Mouse (Mus musculus): ENCODE measurements around the gene Marc2.

The Marc2 gene

GRCm38 (mm10) chr1:184846092-184846750, at the start of gene Marc2:
Gene Marc2, minus strand, starts transcription at chr1:184846451.
- peak; percentile 8 for DNase-seq (ENCODE audit: low read depth, low spot score)

DNA sequence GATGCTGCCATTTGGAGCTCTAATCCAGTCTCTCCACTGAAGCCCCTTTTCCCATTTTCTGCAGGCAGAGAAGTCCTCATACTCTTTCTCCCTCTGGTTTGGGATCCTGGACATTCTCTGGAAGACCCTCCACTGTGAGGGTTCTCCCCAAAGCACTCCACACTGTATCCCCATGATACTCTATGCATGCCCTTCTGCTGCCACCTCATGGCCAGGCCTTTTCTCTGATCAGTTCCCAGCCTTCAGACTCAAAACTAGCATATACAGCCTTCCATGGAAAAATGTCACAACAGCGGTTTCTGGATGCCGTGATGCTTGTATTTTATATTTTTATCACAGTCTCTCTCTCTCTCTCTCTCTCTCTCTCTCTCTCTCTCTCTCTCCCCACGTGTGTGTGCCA, 45.7 kb upstream of the Marc2 start:
- no peak for DNase-seq (ENCODE audit: low read depth, low spot score)

DNA sequence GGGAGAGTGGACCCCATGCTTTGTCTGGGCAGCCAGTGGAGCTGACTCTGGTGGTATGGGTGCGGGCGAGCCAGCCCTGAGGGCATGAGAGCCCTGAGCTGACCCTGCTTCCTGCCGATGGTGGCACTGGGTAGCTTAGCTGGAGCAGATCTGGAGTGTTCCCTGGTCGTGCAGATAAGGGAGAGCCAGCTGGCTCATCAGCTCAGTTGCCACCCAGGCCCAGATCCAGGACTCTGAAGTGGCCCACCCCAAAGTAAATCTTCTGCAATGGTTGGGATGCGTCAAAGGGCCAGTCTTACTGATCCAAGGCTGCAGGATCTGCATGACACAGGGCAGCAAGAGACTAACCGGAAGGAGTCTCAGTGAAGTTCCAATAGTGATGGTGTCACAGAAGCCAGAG, 43.2 kb upstream of the Marc2 start:
- no peak for DNase-seq (ENCODE audit: low read depth, low spot score)

GRCm38 (mm10) chr1:184886160-184886559, 39.9 kb upstream of the Marc2 start:
- no peak for DNase-seq (ENCODE audit: low read depth, low spot score)

- DNase-seq (ENCODE audit: low read depth, low spot score) = no peak
These were observed 36.3 kb upstream of the Marc2 start, which contains the start of gene C130074G19Rik for GRCm38 (mm10) chr1:184882281-184883268. Gene C130074G19Rik, minus strand, starts transcription at chr1:184883218.

GRCm38 (mm10) chr1:184881861-184882260, 35.6 kb upstream of the Marc2 start:
- DNase-seq (ENCODE audit: low read depth, low spot score) = no peak

DNA sequence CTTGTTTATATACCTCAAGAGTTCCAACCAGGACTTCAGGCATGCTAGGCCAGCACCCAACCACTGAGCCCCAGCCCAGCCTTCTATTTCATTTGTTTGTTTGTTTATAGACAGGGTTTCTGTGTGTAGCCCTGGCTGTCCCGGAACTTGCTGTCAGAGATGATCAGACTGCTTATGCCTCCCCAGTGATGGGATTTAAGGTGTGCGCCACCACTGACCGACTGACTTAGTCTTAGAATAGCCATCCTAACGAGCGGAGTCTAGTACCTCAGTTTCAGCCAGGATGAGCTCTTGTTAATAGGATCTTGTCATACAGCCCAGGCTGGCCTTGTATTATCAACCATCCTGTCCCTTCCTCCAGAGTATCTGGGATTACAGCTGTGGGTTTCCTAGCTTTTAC, 35.0 kb upstream of the Marc2 start:
- no peak for DNase-seq (ENCODE audit: low read depth, low spot score)

GRCm38 (mm10) chr1:184878860-184879259, 32.6 kb upstream of the Marc2 start:
- DNase-seq (ENCODE audit: low read depth, low spot score) = no peak

DNA sequence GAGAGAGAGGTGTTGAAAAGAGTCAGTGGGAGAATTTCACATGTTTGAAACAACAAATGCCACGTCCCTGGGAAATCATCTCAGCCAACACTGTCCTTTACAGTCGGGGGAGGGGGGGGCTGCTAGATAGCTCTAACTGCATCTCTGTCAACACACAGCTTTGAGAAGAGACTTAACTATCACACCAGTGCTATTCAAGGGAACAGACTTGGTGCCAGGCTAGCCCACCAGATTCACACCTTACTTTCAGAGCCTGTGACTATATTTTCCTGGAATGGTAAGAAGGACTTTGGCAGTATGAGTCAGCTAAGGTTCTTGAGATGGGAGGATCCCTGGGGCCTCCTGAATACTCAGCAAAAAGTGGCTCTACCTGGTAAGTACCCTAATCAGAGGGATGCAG, 31.1 kb upstream of the Marc2 start:
- DNase-seq (ENCODE audit: low read depth, low spot score) = no peak

DNA sequence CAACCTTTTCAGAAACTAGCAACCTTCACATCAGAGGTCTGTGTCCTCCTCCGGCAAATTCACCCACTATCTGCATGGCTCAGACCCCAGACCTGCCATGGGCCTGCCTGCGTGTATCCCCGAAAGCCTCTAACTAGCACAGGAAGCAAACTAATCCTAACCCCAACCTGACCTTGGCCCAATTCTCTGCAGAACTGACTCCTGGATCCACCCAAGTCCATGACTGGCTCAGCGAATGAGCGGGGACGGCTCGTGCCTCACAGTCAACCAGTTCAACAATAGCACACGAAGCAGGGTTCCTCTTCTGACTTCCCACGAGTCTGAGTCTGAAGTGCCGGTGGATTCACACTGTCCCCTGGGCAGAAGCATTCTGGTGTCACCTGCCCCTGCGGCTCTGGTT, 27.7 kb upstream of the Marc2 start:
- no peak for DNase-seq (ENCODE audit: low read depth, low spot score)

DNA sequence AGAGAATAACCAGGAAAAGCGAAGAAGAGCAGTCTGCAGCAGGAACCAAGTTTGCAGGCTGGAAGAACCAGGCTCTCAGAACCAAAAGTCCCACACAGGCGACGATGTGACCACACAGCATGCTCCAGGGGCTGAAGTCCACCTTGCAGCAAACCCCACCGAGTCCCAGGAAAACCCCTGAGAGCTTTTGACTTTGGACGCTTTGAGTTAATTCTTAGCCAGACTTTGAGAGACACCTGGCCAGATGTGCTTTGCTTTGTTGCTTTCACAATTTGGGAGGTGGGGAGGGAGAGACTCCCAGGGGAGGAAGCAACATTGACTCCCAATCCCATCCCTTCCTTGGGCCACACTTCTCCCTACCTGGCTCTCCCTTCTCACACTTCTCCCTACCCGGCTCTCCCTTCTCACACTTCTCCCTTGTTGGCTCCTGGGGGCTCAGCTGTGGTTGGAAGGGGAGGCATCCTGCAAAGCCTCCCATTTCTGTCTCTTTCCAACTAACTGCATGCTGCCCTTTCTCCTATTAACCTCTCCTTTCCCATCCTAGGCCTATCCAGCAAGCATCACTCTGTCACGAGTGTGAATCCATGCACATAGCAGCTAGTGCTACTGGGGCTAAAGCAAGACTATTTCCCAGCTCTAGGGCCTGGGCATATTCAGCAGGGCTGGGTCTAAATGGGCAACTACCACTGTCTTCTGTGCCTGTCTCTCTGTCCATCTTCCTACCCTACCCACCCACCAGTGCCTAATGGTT, 26.0 kb upstream of the Marc2 start:
- DNase-seq (ENCODE audit: low read depth, low spot score) = no peak

- no peak for DNase-seq (ENCODE audit: low read depth, low spot score)
These were observed 25.3 kb upstream of the Marc2 start for GRCm38 (mm10) chr1:184871506-184871905.

DNA sequence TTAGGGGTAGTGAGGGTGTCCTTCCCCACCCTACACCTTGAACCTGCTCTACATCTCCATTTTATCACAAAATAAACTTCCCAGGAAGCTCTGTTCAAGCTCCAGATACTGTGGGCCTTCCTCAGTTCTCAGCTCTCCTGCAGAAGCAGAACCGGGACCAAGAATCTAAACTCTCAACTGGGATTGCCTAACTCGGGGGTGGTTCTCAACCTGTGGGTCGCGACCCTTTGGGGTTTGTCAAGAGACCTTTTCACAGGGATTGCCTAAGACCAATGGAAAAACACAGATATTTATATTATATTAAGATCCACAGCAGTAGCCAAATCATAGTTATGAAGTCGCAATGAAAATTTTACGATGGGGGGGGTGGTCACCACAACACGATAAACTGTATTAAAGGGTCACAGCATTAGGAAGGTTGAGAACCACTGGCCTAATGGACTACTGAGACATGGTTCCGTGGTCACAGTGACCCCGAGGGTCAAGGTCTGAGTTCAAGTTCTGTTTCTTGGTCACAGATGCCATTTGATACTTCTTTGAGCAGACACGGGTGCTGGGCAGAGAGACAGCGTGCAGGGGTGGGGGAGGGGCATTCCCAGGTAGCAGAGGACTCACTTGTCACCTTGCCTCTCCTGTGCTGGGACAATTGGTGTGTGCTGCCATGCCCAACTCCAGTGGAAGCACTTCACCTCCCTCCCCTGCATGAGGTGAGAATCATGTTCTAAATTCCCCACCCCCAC, 24.6 kb upstream of the Marc2 start:
- no peak for DNase-seq (ENCODE audit: low read depth, low spot score)

GRCm38 (mm10) chr1:184869939-184870565, 23.8 kb upstream of the Marc2 start:
- no peak for DNase-seq (ENCODE audit: low read depth, low spot score)

- no peak for DNase-seq (ENCODE audit: low read depth, low spot score)
These were observed 21.4 kb upstream of the Marc2 start for GRCm38 (mm10) chr1:184867640-184868120.

GRCm38 (mm10) chr1:184864381-184864801, 18.1 kb upstream of the Marc2 start:
- DNase-seq (ENCODE audit: low read depth, low spot score) = no peak

DNA sequence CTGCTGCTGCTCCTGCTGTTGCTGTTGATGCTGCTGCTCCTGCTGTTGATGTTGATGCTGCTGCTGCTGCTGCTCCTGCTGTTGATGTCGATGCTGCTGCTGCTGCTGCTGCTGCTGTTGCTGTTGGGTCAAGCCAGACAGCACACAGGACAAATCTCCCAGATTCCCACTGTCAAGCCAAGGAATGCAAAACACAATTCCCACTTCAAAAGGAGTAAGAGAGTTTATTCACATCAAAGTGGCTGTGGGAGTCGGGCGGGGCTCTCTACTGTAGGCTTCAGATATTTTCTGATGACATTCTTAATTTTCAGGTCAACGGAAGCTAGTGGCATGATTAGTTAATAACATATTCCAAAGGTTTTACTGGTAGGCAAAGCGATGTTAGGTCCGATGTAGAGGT, 16.4 kb upstream of the Marc2 start:
- no peak for DNase-seq (ENCODE audit: low read depth, low spot score)

DNA sequence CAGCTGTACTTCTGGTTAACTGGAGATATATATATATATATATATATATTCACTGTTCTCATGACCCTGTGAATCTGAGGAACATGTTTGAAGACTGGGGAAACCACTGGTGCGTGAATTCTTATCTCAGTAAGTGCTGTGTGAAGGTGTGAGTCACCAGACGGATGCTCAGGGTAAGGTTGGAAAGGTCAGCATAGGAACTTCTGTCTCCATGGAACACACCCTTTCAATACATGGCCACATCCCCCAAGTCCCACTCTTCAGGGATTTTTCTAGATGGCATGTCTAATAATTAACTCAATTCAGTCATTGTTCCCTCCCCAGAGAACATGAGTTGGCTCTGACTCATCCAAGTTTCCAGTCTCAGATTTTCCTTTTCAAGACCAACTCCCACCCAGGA, 15.3 kb upstream of the Marc2 start:
- no peak for DNase-seq (ENCODE audit: low read depth, low spot score)

DNA sequence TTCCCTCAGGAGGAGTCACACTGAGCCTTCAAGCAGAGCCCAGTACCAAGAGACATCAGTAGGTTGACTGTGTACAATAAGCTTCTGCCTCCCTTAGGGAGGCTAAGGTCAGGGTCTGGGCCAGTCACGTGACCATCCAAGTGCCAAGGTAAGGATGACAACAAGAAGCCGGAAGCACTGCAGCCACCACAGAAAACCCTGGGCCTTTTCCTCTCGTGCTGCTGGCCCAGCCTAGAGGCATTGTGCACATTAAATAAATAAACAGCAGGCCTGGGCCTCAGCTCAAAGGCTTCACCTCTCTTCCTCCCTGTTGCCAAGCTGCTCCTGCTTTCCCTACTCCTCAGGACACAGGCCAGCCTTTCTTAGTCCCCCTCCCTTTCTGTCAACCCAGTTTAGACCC, 14.0 kb upstream of the Marc2 start:
- DNase-seq (ENCODE audit: low read depth, low spot score) = no peak

DNA sequence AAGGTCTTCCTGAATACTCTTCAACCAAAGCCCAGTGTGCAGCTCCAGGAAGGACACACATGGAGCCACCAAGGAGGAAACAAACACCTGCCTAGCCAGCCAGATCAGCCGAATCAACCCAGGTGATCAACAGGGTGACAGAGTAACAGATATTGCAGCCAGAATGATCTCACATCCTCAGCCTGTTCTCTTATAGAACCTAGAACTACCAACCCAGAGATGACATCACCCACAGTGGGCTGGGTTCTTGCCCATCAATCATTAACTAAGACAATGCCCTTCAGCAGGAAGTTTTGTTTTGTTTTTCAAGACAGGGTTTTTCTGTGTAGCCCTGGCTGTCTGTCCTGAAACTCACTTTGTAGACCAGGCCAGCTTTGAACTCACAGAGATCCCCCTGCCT, 12.0 kb upstream of the Marc2 start:
- DNase-seq (ENCODE audit: low read depth, low spot score) = no peak

DNA sequence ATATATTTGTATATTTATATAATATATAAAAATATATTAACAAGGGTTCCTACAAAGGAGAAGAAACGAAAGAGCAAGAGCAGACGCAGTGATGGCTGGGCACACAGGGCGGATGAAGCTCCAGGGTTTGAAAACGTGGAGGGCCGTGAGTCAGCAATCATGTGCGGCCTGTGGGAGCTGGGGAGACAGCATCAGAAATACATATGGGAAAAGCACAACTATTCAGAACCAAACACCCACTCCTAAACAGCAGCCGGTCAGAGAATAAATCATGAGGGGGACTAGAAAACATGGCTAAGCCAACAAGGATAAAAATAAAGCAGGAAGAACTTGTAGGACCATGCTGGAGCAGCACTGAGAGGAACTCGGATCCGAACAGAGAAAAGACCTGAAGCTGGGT, 11.0 kb upstream of the Marc2 start:
- no peak for DNase-seq (ENCODE audit: low read depth, low spot score)

All from CD4-positive helper T cell, adult 2 months (primary cell).